ENCODE assay signal across 39 mouse cellular contexts in the genomic region with DNA sequence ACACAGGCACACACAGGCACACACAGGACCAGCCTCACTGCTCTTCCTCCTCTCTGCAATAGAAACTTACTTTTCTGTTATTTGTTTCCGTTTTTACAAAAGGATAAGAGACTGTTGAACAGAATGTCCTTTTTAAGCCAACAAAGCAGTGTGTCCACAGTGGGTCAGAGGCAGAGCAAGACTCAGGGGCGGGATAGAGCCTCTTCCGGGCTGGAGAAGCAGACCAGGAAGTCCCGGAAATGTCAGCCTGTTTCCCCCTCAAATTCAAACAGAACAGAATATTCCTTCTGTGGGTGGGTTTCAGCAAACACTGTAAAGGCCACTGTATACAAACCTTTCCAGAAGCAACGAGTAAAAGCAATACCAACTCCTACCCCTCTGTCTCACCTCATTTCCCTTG. TPM values are rescaled to one million over a fixed set of nuclear protein-coding genes. Genes with fewer than 3 reads are reported as not detected.
DNase-seq lines count a peak whose midpoint lies in the region; ATAC-seq and TF ChIP-seq lines count a peak whose summit lies in the region.
"Had no signal": no experiment of that assay in that cellular context is flagged by ENCODE, and none has a peak within 500 bp of the region (broad histone marks: within the 10 kb centered on the region; RNA-seq: fewer than 3 reads in every experiment).

No protein-coding gene starts in this region.

- H3K9me3 ChIP-seq in heart, embryonic 10.5 days = no peaks in the 10 kb centered on the region
- H3K9me3 ChIP-seq in lung, embryonic 14.5 days (ENCODE audit: low read depth, low read length) = no peaks in the 10 kb centered on the region
- H3K9me3 ChIP-seq: heart, embryonic 15.5 days; limb, embryonic 15.5 days; liver, embryonic 13.5 days; lung, embryonic 15.5 days; neural tube, embryonic 12.5 days had no signal

- ATAC-seq in lung, embryonic 14.5 days (ENCODE audit: insufficient read depth) = no peak; the same call in 1 of the 2 replicates
- ATAC-seq in hematopoietic stem cell, adult 5-6 weeks (replicated peaks in 1 of 2; ENCODE audit: insufficient read depth in 1 of 2, low FRiP score in 2 of 2, low TSS enrichment in 1 of 2, low read depth in 1 of 2, poor library complexity in 2 of 2, severe bottlenecking in 2 of 2) = peak; percentile 39 to 51; a peak in 2 of 4 replicates
- ATAC-seq: forebrain, embryonic 14.5 days; intestine, postnatal 0 days; midbrain, embryonic 16.5 days had no signal

- no peaks in the 10 kb centered on the region for H3K27me3 ChIP-seq in heart, embryonic 10.5 days (ENCODE audit: insufficient read depth, poor library complexity, severe bottlenecking)
- H3K27me3 ChIP-seq in lung, embryonic 14.5 days (ENCODE audit: insufficient read depth, low read length) = no peaks in the 10 kb centered on the region
- H3K27me3 ChIP-seq: heart, embryonic 15.5 days; limb, embryonic 15.5 days; liver, embryonic 13.5 days; lung, embryonic 15.5 days; neural tube, embryonic 12.5 days; Patski had no signal

- no peaks in the 10 kb centered on the region for H3K4me1 ChIP-seq in heart, embryonic 10.5 days
- no peaks in the 10 kb centered on the region for H3K4me1 ChIP-seq in lung, embryonic 14.5 days (ENCODE audit: insufficient read depth)
- H3K4me1 ChIP-seq: heart, embryonic 15.5 days; limb, embryonic 15.5 days; liver, embryonic 13.5 days; neural tube, embryonic 12.5 days had no signal

- no peak overlapping the region for H3K4me3 ChIP-seq in heart, embryonic 10.5 days
- no peak overlapping the region for H3K4me3 ChIP-seq in lung, embryonic 14.5 days (ENCODE audit: low read depth, low read length)
- H3K4me3 ChIP-seq: heart, embryonic 15.5 days; limb, embryonic 15.5 days; liver, embryonic 13.5 days; lung, embryonic 15.5 days; myocyte; neural tube, embryonic 12.5 days had no signal

- H3K36me3 ChIP-seq in heart, embryonic 10.5 days = no peaks in the 10 kb centered on the region
- no peaks in the 10 kb centered on the region for H3K36me3 ChIP-seq in lung, embryonic 14.5 days (ENCODE audit: insufficient read depth)
- H3K36me3 ChIP-seq: heart, embryonic 15.5 days; limb, embryonic 15.5 days; liver, embryonic 13.5 days; lung, embryonic 15.5 days; neural tube, embryonic 12.5 days had no signal

- WGBS in heart, embryonic 10.5 days = 62% methylated on average over 5 of the region's 5 CpGs
- 32% methylated on average over 5 of the region's 5 CpGs for WGBS in lung, embryonic 14.5 days

- H3K27ac ChIP-seq in heart, embryonic 10.5 days = no peak overlapping the region
- peak overlapping the region; percentile 18; the same call in 1 of the 2 replicates for H3K27ac ChIP-seq in lung, embryonic 14.5 days (ENCODE audit: low read depth)
- H3K27ac ChIP-seq: heart, embryonic 15.5 days; hindbrain, embryonic 14.5 days; kidney, postnatal 0 days; limb, embryonic 15.5 days; liver, embryonic 13.5 days; lung, embryonic 15.5 days; neural tube, embryonic 12.5 days; stomach, postnatal 0 days had no signal

- H3K9ac ChIP-seq in lung, embryonic 14.5 days = no peak overlapping the region
- H3K9ac ChIP-seq: heart, embryonic 15.5 days; hindbrain, embryonic 14.5 days; limb, embryonic 15.5 days; liver, embryonic 13.5 days; lung, embryonic 15.5 days; neural tube, embryonic 12.5 days had no signal

- no peak for TF ChIP-seq CTCF in lung, embryonic 14.5 days (IDR thresholded peaks at IDR 0.05; ENCODE audit: low read depth)

- H3K4me2 ChIP-seq in lung, embryonic 14.5 days = no peak overlapping the region
- H3K4me2 ChIP-seq: heart, embryonic 15.5 days; hindbrain, embryonic 14.5 days; limb, embryonic 15.5 days; liver, embryonic 13.5 days; lung, embryonic 15.5 days; neural tube, embryonic 12.5 days had no signal

- DNase-seq in heart, adult 11 months = peak; percentile 85
- no peak for DNase-seq in heart, embryonic 10.5 days (ENCODE audit: low spot score)
- peak; percentile 27 for DNase-seq in lung, embryonic 14.5 days
- no peak for DNase-seq in lung, adult 18-20 months
- no peak for DNase-seq in urinary bladder, adult 2 months (ENCODE audit: low spot score)
- DNase-seq in gastrocnemius, postnatal 10 days = no peak
- DNase-seq: adrenal gland, postnatal 25 days; cerebellum, adult 18-20 months; cerebellum, postnatal 10 days; gastrocnemius, postnatal 36 days; heart, postnatal 36 days; kidney, postnatal 4 days; liver, embryonic 13.5 days; right cerebral cortex, adult 18-20 months; thymus, adult 18-20 months; thymus, postnatal 25 days had no signal

RNA-seq across cellular contexts. Expression of a gene that starts 26.7 kb away (rescaled TPM):
- polyA plus RNA-seq in heart, embryonic 10.5 days (2016; fragmentation: Nextera tagmentation; extraction: Ambion mirVana) = not detected in 2 replicates
- not detected in 2 replicates for polyA plus RNA-seq in lung, embryonic 14.5 days (2014; fragmentation: Nextera tagmentation; extraction: Ambion mirVana)
- not detected in 2 replicates for total RNA-seq in hematopoietic stem cell, adult 5-6 weeks (2017)
- polyA plus RNA-seq in urinary bladder, adult 2 months (2012; rRNA removed) = not detected in 2 replicates
- total RNA-seq in gastrocnemius, postnatal 10 days (2021) = under 1 TPM in 1 of 2 experiments, not detected in 1; 0.45 TPM
- total RNA-seq: adrenal gland, postnatal 25 days; gastrocnemius, adult 18-20 months; gastrocnemius, postnatal 36 days; heart, postnatal 36 days; layer of hippocampus, adult 8-10 months; layer of hippocampus, postnatal 25 days; left cerebral cortex, adult 8-10 months; left cerebral cortex, postnatal 36 days; MEL had no signal
- polyA plus RNA-seq: brain, embryonic 14.5 days; cortical plate, adult 2 months; forebrain, embryonic 14.5 days; frontal cortex, adult 2 months; heart, embryonic 15.5 days; hindbrain, embryonic 14.5 days; intestine, postnatal 0 days; kidney, postnatal 0 days; liver, embryonic 13.5 days; lung, embryonic 15.5 days; midbrain, embryonic 16.5 days; myocyte; neural tube, embryonic 12.5 days; Patski; spleen, adult 2 months; stomach, postnatal 0 days had no signal

RNA-seq across cellular contexts. Expression of a gene that starts 52.9 kb away (rescaled TPM):
- polyA plus RNA-seq in heart, embryonic 10.5 days (2016; fragmentation: Nextera tagmentation; extraction: Ambion mirVana) = not detected in 2 replicates
- 3.0 and 3.9 TPM in 2 replicates for polyA plus RNA-seq in lung, embryonic 14.5 days (2014; fragmentation: Nextera tagmentation; extraction: Ambion mirVana)
- 0.05 and 1.1 TPM in 2 replicates for total RNA-seq in hematopoietic stem cell, adult 5-6 weeks (2017)
- 0.04 and 0.07 TPM in 2 replicates for polyA plus RNA-seq in urinary bladder, adult 2 months (2012; rRNA removed)
- total RNA-seq in gastrocnemius, postnatal 10 days (2021) = 10 to 100 TPM in 1 of 2 experiments, not detected in 1; 77.3 TPM
- total RNA-seq: adrenal gland, postnatal 25 days; gastrocnemius, adult 18-20 months; gastrocnemius, postnatal 36 days; heart, postnatal 36 days; MEL had no signal
- polyA plus RNA-seq: hindbrain, embryonic 14.5 days; intestine, postnatal 0 days; kidney, postnatal 0 days; liver, embryonic 13.5 days; neural tube, embryonic 12.5 days; Patski; spleen, adult 2 months had no signal

Comparison
In these comparisons a context has a peak if more than half of its experiments do, and no peak if none do; other contexts are left out.
1. DNase-seq: peak in heart, adult 11 months (single experiment) and lung, embryonic 14.5 days (single experiment); none in heart, embryonic 10.5 days (single experiment), lung, adult 18-20 months (0 of 2), urinary bladder, adult 2 months (single experiment) and gastrocnemius, postnatal 10 days (single experiment).